Mouse (Mus musculus): Measurements from ENCODE around the gene Trmt112. TPM values are rescaled to one million over a fixed set of nuclear protein-coding genes. Genes with fewer than 3 reads are reported as not detected.

Trmt112 gene
- polyA plus RNA-seq, 1 experiment from 2014 or later: 130 TPM

- ATAC-seq (ENCODE audit: insufficient read depth, low FRiP score, low read depth): no peak
- H3K27me3 ChIP-seq (replicated peaks): peaks cover 32% of the 10 kb centered on the region
- H3K36me3 ChIP-seq: no peaks in the 10 kb centered on the region
- H3K9me3 ChIP-seq: no peaks in the 10 kb centered on the region
- peaks cover 42% of the 10 kb centered on the region for H3K4me1 ChIP-seq
- peak overlapping the region; percentile 63 for H3K9ac ChIP-seq
- H3K27ac ChIP-seq: peak overlapping the region; percentile 91
- H3K4me3 ChIP-seq (replicated peaks): peak overlapping the region; percentile 75
- H3K4me2 ChIP-seq: peak overlapping the region; percentile 88
- WGBS: 2% methylated on average over 47 of the region's 48 CpGs
Observed at GRCm38 (mm10) chr19:6920741-6921636, 11.5 kb downstream of the Trmt112 start.

- WGBS: under 1% methylated on average over 48 of the region's 66 CpGs
- Histone ChIP-seq H3K4me1 (peaks cover 45% of the 10 kb centered on the region), H3K36me3 (no peaks in the 10 kb centered on the region), H3K27ac (peak within 1 kb of the TSS; percentile 91), H3K9ac (peak within 1 kb of the TSS; percentile 63), H3K27me3 (replicated peaks) (peaks cover 39% of the 10 kb centered on the region), H3K4me2 (peak within 1 kb of the TSS; percentile 88), H3K4me3 (replicated peaks) (peak within 1 kb of the TSS; percentile 75), H3K9me3 (no peaks in the 10 kb centered on the region)
- ATAC-seq (ENCODE audit: insufficient read depth, low FRiP score, low read depth): peak; percentile 95
Observed at GRCm38 (mm10) chr19:6921647-6922567, 12.4 kb downstream of the Trmt112 start, which contains the start of gene Esrra. Gene Esrra (minus strand): TSS chr19:6921813.

- no peak for ATAC-seq (ENCODE audit: insufficient read depth, low FRiP score, low read depth)
- Histone ChIP-seq H3K4me1 (peaks cover 48% of the 10 kb centered on the region), H3K36me3 (no peaks in the 10 kb centered on the region), H3K9me3 (no peaks in the 10 kb centered on the region), H3K27ac (no peak overlapping the region), H3K27me3 (replicated peaks) (peaks cover 51% of the 10 kb centered on the region), H3K9ac (no peak overlapping the region), H3K4me3 (replicated peaks) (0 out of 2 replicates have a peak overlapping the region, but pooled peaks have one; percentile 75), H3K4me2 (no peak overlapping the region)
- 59% methylated on average over 6 of the region's 6 CpGs for WGBS
Observed at GRCm38 (mm10) chr19:6922901-6923735, 13.6 kb downstream of the Trmt112 start.

GRCm38 (mm10) chr19:6924461-6925306 lies 15.2 kb downstream of the Trmt112 start:
- no peaks in the 10 kb centered on the region for H3K36me3 ChIP-seq
- 4% methylated on average over 39 of the region's 39 CpGs for WGBS
- H3K4me3 ChIP-seq (replicated peaks): peak overlapping the region; percentile 28
- H3K9ac ChIP-seq: no peak overlapping the region
- H3K27me3 ChIP-seq (replicated peaks): peaks cover 54% of the 10 kb centered on the region
- no peaks in the 10 kb centered on the region for H3K9me3 ChIP-seq
- H3K27ac ChIP-seq: no peak overlapping the region
- peak overlapping the region; percentile 52 for H3K4me2 ChIP-seq
- ATAC-seq (ENCODE audit: insufficient read depth, low FRiP score, low read depth): no peak
- peaks cover 46% of the 10 kb centered on the region for H3K4me1 ChIP-seq

- Histone ChIP-seq H3K4me3 (replicated peaks) (peak within 1 kb of the TSS; percentile 28), H3K4me2 (peak within 1 kb of the TSS; percentile 52), H3K9ac (no peak within 1 kb of the TSS), H3K36me3 (no peaks in the 10 kb centered on the region), H3K27ac (peak within 1 kb of the TSS; percentile 57; the same call in 1 of the 2 replicates), H3K9me3 (no peaks in the 10 kb centered on the region), H3K27me3 (replicated peaks) (peaks cover 57% of the 10 kb centered on the region), H3K4me1 (peaks cover 40% of the 10 kb centered on the region)
- no peak for ATAC-seq (ENCODE audit: insufficient read depth, low FRiP score, low read depth)
- 4% methylated on average over 9 of the region's 9 CpGs for WGBS
Observed at GRCm38 (mm10) chr19:6925307-6925573, 15.7 kb downstream of the Trmt112 start, which contains the start of gene Catsperz. Gene Catsperz (minus strand): TSS chr19:6925380.

- Histone ChIP-seq H3K9ac (no peak overlapping the region), H3K27ac (peak overlapping the region; percentile 57; the same call in 1 of the 2 replicates), H3K27me3 (replicated peaks) (peaks cover 58% of the 10 kb centered on the region), H3K4me2 (peak overlapping the region; percentile 52), H3K4me1 (peaks cover 35% of the 10 kb centered on the region), H3K36me3 (no peaks in the 10 kb centered on the region), H3K4me3 (replicated peaks) (peak overlapping the region; percentile 28; the same call in 1 of the 2 replicates), H3K9me3 (no peaks in the 10 kb centered on the region)
- no peak for ATAC-seq (ENCODE audit: insufficient read depth, low FRiP score, low read depth)
- WGBS: 19% methylated on average over 40 of the region's 40 CpGs
Observed at GRCm38 (mm10) chr19:6925611-6926329, 16.3 kb downstream of the Trmt112 start.

GRCm38 (mm10) chr19:6926559-6927255 lies 17.2 kb downstream of the Trmt112 start:
- Histone ChIP-seq H3K36me3 (no peaks in the 10 kb centered on the region), H3K9ac (no peak overlapping the region), H3K4me3 (replicated peaks) (peak overlapping the region; percentile 17), H3K4me1 (peaks cover 32% of the 10 kb centered on the region), H3K9me3 (no peaks in the 10 kb centered on the region), H3K27ac (peak overlapping the region; percentile 57; the same call in 1 of the 2 replicates), H3K27me3 (replicated peaks) (peaks cover 61% of the 10 kb centered on the region), H3K4me2 (peak overlapping the region; percentile 40)
- ATAC-seq (ENCODE audit: insufficient read depth, low FRiP score, low read depth): no peak
- 15% methylated on average over 26 of the region's 26 CpGs for WGBS

GRCm38 (mm10) chr19:6928080-6928479 lies 18.6 kb downstream of the Trmt112 start:
- 15% methylated on average over 9 of the region's 9 CpGs for WGBS
- peak overlapping the region; percentile 40 for H3K4me2 ChIP-seq
- peaks cover 71% of the 10 kb centered on the region for H3K27me3 ChIP-seq (replicated peaks)
- peaks cover 23% of the 10 kb centered on the region for H3K4me1 ChIP-seq
- H3K36me3 ChIP-seq: no peaks in the 10 kb centered on the region
- no peak overlapping the region for H3K27ac ChIP-seq
- no peak overlapping the region for H3K9ac ChIP-seq
- H3K4me3 ChIP-seq (replicated peaks): peak overlapping the region; percentile 17
- ATAC-seq (ENCODE audit: insufficient read depth, low FRiP score, low read depth): no peak
- H3K9me3 ChIP-seq: no peaks in the 10 kb centered on the region

- Histone ChIP-seq H3K4me3 (replicated peaks) (no peak overlapping the region), H3K9ac (no peak overlapping the region), H3K27me3 (replicated peaks) (peaks cover 71% of the 10 kb centered on the region), H3K27ac (no peak overlapping the region), H3K4me1 (peaks cover 16% of the 10 kb centered on the region), H3K36me3 (no peaks in the 10 kb centered on the region), H3K9me3 (no peaks in the 10 kb centered on the region), H3K4me2 (no peak overlapping the region)
- WGBS: 7% methylated on average over 2 of the region's 2 CpGs
- ATAC-seq (ENCODE audit: insufficient read depth, low FRiP score, low read depth): no peak
Observed at GRCm38 (mm10) chr19:6931002-6931401, 21.5 kb downstream of the Trmt112 start.

GRCm38 (mm10) chr19:6932018-6932417 lies 22.5 kb downstream of the Trmt112 start:
- Histone ChIP-seq H3K9ac (no peak overlapping the region), H3K27me3 (replicated peaks) (peaks cover 65% of the 10 kb centered on the region), H3K36me3 (no peaks in the 10 kb centered on the region), H3K27ac (no peak overlapping the region), H3K4me3 (replicated peaks) (no peak overlapping the region), H3K4me2 (no peak overlapping the region), H3K4me1 (peaks cover 12% of the 10 kb centered on the region), H3K9me3 (no peaks in the 10 kb centered on the region)
- 58% methylated on average over 1 of the region's 1 CpGs for WGBS
- ATAC-seq (ENCODE audit: insufficient read depth, low FRiP score, low read depth): no peak

Data from stomach, embryonic 15.5 days (tissue).